Mouse (Mus musculus): ENCODE data around the gene Fosb. TPM values are rescaled to one million over a fixed set of nuclear protein-coding genes. Genes with fewer than 3 reads are reported as not detected.
A peak's percentile ranks its signal among the peaks of the same experiment; 100 is the strongest.
"Not testable (repeated sequence)": the region's sequence is repeated elsewhere in the genome, so short reads cannot be mapped to it uniquely, and the experiment has no call there.

Gene Fosb
- total RNA-seq, 2 experiments from 2014 or later, result 1.2 to 1.3 TPM

DNA sequence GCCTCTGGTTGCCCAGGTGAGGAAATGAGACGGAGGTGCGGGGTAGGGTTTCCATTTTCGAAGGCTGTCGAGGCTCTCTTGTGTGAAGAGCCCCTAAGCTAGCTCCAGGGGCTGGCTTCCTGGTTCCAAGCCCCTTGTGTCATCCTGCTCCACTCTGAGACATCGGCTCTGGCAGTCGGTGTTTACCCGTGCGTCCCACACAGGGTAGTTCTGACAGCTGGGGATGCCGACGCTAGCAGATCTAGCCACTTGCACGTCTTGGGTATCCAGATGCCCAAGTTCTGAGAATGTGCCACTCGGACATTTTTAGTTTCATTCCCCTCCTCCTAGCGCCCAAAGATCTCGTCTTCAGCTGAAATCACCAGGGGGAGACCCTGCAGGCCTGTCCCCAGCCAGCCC, 26.4 kb downstream of the Fosb start:
- intact Hi-C loops (cut with DNase I), result loop anchor here (10.0 kb wide), 1 partner anchor 49 kb away; no protein-coding TSS in a partner anchor
- DNase-seq, result no peak

DNA sequence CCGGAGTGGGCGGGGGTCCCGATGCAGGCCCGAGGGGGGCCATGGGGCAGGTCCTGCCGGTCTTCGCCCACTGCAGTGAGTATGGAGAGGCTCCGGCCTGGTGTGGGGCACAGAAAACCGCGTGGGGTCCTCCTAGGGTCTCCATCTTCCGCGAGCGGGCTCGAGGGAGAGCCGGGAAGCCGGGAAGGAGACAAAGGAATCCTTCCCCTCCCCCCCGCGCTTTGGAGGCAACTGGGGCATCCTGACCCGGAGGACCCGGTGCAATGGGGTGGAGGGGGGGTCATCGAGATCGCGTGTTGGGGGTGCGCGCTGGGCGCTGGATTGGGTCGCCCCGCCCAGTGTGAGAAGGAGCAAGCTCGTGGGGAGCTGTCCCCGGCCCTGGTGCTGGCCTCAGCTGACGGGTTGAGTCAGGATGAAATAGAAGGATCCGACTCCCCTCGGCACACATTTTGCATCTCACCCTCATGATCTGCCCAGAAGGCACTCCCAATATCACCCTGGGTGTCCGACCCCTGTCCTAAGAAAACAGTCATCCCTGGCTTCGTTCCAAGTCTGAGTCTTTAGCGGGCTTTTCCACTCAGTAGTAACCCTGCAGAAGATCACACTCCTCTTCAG, 27.0 kb downstream of the Fosb start:
- peak; percentile 69 for DNase-seq
- intact Hi-C loops (cut with DNase I), result loop anchor here (10.0 kb wide), 1 partner anchor 48 kb away; no protein-coding TSS in a partner anchor

DNA sequence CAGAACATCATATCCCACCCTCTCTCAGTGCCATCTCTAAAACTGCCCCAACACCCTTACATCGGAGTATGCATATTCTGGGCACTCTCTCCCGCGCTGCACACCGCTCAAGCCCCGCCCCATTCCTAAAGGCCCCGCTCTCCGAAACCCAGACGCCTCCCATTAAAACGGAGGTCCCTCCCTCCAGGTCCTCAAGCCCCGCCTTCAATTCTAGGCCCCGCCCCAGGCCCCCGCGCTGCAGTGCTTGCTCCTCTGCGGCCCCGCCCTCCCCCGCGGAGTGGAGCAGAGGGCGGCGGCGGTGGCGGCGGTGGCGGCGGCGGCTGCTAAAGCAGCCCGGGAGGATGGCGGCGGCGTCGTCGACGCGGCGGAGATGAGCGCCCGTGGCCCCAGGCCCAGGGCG, 27.5 kb downstream of the Fosb start, which contains the start of gene Rtn2:
Rtn2 (plus strand) TSS at position 240 of the 400 bp plus-strand sequence.
- DNase-seq, result peak; percentile 95
- intact Hi-C loops (cut with DNase I), result loop anchor here (10.0 kb wide), 1 partner anchor 48 kb away; no protein-coding TSS in a partner anchor

DNA sequence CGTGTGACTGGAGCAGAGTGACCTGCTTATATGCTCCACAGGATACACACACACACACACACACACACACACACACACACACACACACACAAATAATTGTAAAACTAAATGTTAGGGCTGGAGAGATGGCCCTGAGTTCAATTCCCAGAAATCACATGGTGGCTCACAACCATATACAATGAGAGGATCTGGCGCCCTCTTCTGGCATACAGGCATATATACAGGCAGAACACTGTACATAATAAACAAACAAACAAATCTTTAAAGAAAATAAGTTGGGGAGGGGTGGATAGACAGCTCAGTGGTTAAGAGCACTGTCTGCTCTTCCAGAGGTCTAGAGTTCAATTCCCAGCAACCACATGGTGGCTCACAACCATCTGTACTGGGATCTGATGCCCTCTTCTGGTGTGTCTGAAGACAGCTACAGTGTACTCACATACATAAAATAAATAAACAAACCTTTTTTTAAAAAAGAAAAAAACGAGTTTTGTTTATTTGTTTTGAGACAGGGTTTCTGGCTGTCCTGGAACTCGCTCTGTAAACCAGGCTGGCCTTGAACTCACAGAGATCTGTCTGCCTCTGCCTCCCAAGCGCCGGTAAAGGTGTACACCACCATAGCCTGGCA, 28.1 kb downstream of the Fosb start:
- DNase-seq, result not testable (repeated sequence)
- intact Hi-C loops (cut with DNase I), result loop anchor here (10.0 kb wide), 1 partner anchor 47 kb away; no protein-coding TSS in a partner anchor

DNA sequence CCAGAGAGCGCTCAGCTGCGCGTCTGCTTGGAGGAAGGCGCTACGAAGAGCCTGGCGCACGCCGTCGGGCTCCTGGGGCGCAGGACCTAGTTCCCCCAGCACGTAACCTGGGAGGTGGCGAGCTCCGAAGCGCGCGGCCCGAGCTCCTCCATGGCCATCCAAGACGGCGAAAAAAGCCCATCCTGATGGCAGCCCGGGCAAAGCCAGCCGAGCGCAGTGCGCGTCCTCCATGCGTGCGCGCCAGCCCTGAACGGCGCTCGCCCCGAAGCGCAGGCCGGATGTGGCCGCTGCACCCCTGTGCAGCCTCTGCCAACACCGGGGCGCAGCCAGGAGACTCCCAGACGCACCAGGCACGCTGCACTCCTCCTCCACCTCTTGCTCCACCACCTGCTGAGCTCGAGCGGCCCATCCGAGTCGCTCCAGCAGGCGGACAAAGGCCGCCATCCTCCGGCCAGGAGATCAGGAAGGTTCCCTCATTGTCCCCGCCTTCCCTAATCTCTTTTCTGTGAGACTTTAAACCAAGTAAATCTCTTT, 30.2 kb downstream of the Fosb start, which contains the start of gene Ppm1n:
Ppm1n (minus strand) TSS at position 484 of the 534 bp plus-strand sequence.
- no peak for DNase-seq
- intact Hi-C loops (cut with DNase I), result loop anchor here (10.0 kb wide), 1 partner anchor 45 kb away; no protein-coding TSS in a partner anchor

DNA sequence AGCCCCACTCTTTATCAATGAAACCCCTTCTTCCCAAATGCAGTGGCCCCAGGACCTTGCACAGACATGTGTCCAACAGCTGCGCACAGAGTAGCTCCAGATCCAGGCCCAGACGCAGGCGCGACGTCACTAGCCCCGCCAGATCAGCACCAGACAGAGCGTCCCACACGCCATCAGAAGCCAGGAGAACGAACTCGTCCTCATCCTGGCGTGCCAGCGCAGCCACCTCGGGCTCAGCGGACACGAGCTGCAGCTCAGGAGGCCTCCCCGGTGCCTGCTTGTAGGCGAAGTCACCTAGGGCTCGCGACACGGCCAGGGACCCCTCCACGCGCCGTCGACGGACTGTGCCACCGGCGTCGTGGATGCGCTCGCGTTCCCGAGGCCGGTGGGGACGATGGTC, 30.8 kb downstream of the Fosb start:
- intact Hi-C loops (cut with DNase I), result no loop called here
- DNase-seq, result no peak

DNA sequence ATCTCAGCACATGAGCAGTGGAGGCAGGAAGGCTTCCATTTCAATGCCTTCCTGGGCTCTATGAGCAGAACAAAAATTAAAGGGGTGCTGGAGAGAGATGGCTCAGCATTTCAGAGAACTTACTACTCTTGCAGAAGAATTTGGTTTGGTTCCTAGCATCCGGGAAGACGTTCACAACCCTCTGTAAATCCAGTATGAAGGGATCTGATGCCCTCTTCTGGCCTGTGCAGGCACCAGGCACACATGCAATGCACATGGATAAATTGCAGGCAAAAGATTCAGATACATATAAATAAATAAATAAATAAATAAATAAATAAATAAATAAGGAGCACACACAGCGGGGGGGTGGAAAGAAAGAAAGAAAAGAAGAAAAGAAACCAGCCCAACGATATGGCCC, 33.6 kb downstream of the Fosb start:
- intact Hi-C loops (cut with DNase I), result no loop called here
- no peak for DNase-seq

DNA sequence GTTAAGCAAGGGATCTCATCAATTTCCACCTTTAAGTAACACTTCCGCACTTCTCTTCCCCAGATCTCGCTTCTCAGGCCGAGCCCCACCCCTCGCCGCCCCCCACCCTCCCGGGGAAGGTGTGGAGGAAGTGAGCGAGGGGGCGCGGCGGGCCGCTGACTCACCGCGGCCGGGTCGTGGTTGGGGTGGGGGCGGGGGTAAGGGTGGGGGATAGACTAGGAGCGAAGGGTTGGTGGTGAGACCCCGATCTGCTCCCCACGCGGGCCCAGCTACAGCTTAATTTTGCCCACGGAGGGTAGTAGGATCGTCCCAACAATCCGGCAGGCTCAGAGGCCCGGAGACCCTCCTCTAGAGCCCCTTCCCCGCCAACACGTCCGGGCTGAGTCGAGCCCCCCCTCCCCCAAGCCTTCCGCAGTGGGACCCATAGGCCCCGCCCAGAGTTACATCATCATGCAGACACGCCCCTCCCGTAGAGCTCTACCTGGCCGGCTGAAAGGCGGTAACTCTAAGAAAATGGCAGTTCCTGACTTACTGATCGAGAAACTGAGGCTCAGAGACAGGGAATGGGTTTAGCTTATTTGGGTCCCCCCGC, 37.6 kb downstream of the Fosb start:
- intact Hi-C loops (cut with DNase I), result no loop called here
- DNase-seq, result peak; percentile 66

DNA sequence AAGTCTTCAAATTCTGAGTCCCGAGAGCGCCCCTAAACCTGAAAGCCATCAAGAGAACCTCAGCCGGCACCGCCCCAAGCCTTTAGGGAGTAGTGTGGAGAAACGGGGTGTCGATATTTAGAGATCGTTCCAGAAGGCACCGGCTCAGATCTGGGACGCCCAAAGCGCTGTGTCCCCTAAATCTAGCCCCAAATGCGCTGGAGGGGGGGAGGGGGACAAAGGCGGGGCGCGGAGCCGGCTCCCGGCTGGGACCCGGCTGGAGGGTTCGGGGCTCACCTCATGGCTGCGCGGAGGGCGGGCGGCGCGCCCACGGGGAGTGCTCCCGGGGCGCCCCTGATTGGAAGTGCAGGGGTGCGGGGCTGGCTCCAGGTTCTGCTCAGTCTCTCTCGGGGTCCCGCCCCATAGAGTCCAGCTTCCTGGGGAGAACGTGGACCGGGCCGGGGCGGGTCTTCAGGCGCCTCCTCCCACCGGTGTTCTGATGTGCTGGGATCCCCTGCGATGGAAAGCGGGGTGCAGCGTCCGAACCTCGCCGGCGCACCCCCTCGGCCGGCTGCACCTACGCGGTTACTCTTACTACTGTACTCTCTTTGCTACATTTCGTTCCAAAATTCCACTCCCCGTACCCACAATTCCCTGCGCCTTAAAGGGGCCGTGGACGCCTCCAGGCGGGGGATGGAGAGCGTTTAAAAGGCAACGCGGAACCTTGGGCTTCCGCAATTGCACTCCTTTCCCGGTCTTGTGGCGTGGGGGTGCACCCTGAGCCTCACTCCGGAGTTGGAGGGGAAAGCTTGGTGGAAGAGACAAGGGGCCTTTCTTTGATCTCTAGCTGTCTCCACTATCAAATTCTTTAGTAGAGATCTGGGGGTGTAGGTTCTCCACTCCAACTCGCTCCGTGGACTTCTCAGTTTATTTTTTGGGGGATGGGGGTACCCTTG, 38.3 kb downstream of the Fosb start, which contains the start of gene Vasp:
Vasp (minus strand) TSS at position 580 of the 935 bp plus-strand sequence.
- peak; percentile 77 for DNase-seq
- intact Hi-C loops (cut with DNase I), result no loop called here

DNA sequence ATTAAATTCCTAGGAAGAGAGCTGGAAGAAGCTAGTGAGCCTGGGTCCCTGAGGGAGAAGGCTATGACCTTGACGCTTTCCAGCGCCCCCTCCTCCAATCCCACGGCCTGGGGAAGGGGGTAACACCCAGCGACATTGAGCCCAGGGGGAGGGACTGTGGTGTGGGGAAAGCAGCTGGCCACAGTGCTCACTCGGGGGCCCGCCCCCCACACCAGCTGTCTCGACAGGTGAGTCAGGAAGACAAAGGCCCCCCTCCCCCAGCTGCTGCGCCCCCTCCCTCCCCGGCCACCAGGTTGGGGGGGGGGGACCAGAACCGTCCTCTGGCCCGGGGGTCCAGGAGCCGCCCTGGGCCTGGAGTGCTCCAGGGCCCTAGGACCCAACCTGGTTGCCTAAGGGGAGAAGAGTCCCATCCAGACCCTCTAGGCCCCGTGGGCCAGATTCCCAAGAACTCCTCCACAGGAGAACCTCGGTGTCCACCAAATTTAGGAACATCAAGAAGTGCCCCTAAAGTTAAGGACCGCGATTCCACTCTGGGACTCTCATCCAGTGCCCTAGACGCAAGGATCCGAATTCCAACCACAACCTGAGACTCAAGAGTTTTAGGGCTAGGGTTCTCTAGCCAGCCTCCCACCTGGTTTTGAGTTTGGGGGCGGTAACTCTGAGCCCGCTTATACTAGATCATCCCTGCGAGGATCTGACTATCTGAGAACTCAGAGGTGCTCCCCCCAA, 39.2 kb downstream of the Fosb start:
- no peak for DNase-seq

DNA sequence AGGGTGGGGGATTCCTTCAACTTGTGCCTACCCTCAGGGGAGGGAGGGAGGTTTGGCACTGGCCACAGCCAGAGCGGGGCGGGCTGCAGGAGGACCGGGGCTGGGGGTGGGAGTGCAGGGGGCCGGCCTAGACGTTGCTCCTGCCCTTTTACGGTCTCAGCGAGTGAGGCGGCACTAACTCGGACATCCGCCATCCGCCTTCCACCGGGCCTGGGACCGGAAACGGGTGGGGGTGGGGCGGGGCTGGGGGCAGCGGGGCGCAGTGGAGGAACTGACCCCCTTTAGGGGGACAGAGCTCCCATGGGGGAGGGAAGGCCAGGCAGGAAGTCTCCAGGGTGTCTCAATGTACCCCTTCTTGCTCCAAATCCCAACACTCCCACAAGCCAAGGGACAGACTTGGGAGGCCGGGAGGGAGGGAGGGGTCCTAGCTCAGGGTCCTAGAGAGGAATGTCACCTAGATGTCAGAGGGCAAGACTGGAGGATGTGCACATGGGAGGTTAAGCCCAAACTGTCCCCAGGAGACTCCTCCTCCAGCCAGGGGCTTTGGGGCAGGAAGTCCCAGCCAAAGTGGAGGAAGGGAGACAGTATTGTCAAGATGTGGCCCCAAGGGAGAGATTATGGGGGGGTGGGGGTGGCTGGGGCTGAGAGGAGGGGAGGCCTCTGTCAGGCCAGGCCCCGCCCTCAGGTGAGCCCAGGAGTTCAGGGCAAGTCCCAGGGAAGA, 40.0 kb downstream of the Fosb start:
- DNase-seq, result peak; percentile 64
- intact Hi-C loops (cut with DNase I), result no loop called here

More for the DNA sequence above, 39.2 kb downstream of the Fosb start:
- intact Hi-C loops (cut with DNase I), result no loop called here

DNA sequence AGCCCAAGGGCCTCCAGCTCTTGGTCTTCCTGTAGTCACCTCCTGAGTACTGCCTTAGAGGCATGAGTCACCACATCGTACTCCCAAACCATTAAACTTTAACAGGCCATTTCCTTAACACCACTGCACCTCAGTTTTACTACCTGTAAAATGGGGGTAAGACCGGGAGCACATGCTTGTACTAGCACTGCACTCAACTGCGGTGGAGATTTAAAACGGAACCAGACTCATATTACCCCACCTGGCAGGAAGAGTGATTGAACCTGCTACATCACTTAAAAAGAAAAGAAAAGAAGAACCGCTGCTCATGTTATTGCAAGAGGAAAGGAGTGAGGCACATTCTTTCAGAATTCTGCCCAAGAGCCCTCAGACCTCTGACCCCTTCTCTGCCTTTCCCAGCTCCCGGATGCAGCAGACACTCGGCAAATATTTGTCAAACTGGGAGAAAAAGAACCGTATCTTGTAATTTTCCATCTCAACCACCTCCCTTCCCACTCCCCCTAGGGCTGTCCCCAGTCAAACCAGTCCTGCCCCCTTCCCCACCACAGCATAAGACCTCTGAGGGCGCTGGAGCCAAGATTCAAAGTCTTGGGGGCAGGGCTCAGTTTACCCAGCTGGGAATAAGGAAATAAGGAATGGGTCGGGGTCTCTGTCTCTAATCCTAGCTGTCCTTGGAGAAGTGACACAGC, 40.7 kb downstream of the Fosb start:
- intact Hi-C loops (cut with DNase I), result no loop called here

DNA sequence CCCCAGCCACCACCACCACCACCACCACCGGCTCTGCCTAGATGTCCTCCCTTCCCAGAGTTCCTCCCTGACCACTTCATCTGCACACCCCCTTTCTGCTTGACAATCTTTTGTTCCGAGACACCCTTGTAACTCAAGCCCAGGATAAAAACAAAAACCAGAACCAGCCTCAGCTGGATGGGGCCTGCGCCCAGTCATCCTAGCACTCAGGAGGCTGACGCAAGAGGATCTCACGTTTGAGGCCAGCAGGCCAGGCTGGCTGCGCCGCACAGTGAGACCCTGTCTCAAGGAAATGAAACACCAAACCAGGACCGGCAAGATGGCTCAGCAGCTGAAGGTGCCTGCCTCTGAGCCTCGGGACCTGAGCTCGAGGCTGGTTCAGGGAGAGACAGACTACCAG, 42.8 kb downstream of the Fosb start:
- intact Hi-C loops (cut with DNase I), result no loop called here
- DNase-seq, result no peak

More for the DNA sequence above, 40.7 kb downstream of the Fosb start:
- no peak for DNase-seq

DNA sequence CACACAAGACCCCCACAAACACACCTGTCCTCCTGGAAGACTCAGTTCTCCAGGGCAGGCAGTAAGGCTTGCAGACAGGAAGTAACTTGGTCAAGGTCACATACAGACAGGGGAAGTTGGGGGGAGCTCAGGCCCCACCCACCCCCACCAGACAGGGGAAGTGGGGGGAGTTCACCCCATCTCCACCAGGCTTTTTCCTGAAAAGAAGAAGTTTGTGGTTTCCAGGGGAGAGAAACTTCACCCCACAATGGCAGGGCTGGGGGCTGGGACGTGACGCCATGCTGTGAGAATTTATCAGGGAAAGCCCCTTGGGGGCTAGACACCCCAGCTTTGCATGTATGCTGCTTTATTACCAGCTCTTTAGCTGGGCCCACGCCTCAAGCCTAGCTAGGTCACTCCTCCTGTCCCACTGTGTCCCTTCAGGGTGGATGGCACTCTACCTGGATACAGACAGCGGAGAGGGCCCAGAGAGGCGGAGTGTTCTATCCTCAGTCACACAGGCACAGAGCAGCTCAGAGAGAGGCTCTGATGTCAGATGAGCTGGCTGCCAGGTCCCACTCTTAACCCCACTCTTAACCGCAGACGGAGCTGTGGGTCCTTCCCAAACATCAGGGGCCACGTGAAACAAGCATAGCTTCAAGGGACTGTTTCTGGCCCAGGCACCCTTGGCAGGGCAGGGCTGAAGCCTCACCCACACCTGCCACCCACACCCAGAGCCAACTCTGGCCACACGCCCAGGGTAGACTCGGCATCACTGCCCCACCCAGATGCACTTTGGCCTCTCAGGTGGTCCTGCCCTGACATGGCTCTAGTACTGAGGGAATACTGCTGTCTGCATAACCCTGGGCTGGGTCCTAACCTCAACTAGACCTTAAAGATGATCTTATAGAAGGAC, 43.7 kb downstream of the Fosb start:
- DNase-seq, result no peak
- intact Hi-C loops (cut with DNase I), result no loop called here

DNA sequence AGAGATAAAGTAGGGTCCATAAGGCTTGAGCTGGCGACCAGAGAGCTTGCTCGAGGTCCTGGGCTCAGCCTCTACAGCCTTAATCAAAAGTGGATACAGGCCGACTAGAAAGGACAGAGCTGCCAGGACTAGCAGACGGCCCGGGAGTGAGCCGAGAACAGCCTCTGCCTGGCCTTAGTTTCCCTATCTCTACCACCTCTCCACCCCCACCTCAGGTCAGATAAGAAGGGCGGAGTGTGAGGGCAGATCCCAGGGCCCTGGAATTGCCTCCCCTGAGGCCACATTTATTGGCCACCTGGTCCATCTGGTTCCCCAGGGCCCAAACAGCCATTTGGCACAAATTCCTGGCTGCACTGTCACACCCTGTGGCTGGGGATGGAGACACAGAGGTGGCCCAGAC, 44.7 kb downstream of the Fosb start:
- intact Hi-C loops (cut with DNase I), result no loop called here
- DNase-seq, result no peak

DNA sequence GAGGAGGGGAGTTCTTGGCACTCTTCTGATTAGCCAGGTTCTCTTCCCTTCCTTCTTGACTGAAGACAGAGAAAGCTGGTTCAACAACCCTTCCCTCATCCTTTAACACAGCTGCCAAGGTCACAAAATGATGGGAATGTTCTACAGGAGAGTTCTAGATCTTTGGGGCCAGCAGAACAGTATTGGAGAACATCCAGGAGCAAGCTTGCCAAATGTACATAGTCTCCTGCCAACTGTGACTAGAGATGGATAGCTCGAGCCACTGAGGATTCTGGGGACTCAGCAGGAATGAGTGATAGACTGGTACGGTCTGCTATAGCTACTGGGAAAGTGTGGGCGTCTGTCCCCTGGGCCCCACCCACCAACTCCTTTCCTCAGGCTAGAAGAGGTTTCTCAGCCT, 51.5 kb downstream of the Fosb start:
- no peak for DNase-seq
- intact Hi-C loops (cut with DNase I), result no loop called here

DNA sequence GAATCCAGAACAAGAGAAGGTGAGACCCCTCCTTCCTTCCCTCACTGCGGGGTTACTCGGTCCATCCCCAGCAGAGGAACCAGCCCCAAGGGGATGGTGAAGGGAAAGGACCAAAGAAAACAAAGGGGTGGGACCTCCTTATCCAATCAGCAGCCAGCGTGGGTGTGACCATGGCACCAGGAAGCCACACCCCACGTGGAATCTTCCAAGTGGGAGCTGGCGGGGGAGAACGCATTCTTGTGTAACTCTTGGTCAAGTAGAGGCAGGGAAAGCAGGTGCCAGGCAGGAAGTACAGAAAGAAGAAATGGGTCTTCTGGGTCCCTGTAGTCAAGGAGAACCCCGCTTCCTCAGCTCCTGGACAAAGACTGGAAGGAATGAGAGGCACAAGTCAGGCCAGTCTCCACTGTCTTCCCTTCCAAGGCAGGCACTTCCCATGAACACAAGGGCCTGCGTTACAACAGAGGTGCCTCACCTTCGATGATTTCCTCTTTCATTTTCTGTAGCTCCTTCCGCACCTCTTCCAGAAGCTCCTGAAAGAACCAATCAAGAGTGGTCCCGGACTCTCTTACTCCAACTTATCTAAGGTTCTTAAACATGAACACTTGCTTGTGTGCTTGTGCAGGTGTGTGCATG, 52.3 kb downstream of the Fosb start:
- peak; percentile 40 for DNase-seq
- intact Hi-C loops (cut with DNase I), result no loop called here
